Mouse (Mus musculus) frontal cortex, adult 2 months (tissue): ENCODE measurements around the gene Lgals7. TPM values are rescaled to one million over a fixed set of nuclear protein-coding genes. Genes with fewer than 3 reads are reported as not detected.
A peak's percentile ranks its signal among the peaks of the same experiment; 100 is the strongest.

ENCODE experiments used
- DNase-seq, 2 experiments: peaks; one replicate each; pipeline ENCODE4 v3.0.0; 2022; ENCODE audit warnings: low spot score in 1 of 2; ENCODE audit errors: extremely low spot score in 1 of 2
- polyA plus RNA-seq: library from polyadenylated mRNA; depleted of rRNA; stranded (reverse); fragments of >200 nt; gene quantifications from 2 replicates; pipeline ENCODE4 v1.2.3, GENCODE M21; 2012; rRNA removed

Gene Lgals7
- 0.70 and 0.80 TPM in 2 replicates for polyA plus RNA-seq

DNA sequence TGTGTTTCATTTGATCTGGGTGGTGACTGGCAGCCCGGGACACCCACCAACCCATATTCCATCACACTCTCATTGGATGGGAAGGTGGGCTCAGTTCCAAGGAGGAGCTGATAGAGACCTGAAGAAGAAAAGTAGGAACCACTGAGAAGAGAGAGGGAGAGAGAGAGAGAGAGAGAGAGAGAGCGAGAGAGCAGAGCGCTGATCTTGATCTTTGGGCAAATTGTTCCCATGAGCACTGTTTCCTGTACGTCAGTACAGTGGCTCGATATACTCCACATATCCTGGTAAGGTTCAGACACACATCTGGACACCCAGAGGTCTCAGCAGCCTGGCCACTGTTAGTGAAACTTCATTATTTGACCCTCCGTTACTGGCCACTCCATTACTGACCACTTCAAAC, at the start of gene Lgals7:
TSS of gene Lgals7 (plus strand) at position 314 of the 400 bp plus-strand sequence.
- no peak for DNase-seq

DNA sequence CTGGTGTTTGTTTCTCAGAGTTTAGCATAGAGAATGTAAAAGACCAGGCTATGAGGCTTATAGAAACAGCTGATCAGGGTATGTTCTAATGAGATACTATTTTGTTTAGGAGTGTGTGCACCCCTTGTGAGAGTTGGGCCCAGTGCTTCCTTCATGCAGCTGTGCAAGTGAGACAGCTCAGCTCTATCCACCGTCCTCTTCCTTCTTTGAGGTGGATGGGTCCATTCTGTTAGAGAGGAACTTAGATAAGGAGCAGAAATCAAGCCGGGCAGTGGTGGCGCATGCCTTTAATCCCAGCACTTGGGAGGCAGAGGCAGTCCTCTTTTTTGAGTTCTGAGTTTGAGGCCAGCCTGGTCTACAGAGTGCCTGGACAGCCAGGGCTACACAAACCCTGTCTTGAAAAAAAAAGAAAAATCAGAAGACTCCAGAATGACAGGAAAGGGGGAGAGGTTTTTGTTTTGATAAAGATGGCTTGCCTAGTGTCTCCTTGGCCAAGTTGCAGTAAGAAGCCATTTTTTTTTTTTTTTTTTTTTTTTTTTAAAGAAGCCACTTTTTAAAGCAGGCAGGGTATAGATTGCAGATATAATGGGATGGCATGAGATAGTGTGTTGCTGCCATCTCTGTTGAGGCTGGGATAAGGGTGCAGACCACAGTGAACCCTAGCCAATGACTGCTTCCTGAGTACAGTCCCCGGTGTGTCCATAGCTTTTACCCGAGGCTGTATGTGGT, 49.2 kb upstream of the Lgals7 start:
- DNase-seq, result no peak

GRCm38 (mm10) chr7:28815230-28815629, 48.4 kb upstream of the Lgals7 start:
- no peak for DNase-seq

DNA sequence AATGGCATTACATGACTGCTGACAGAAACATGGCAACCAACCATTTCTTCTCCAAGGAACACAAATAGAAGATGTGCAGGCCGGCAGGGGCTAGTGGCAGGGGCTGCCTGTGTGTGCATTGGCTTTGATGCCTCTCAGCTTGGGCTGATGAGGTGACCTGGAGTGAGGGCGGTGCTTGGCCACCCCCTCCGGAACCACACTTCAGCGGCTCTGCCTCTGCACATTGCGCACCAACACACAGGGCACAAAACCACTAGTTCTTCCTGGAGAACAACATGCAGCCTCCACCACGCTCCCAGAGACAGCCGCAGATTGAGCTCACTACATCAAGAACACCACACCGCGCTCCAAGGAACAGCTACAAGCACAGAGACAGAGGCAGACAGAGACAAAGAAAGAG, 47.5 kb upstream of the Lgals7 start:
- DNase-seq, result no peak

- no peak for DNase-seq
These were observed 46.7 kb upstream of the Lgals7 start for GRCm38 (mm10) chr7:28816920-28817319.

GRCm38 (mm10) chr7:28817524-28817923, 46.1 kb upstream of the Lgals7 start:
- DNase-seq, result no peak

DNA sequence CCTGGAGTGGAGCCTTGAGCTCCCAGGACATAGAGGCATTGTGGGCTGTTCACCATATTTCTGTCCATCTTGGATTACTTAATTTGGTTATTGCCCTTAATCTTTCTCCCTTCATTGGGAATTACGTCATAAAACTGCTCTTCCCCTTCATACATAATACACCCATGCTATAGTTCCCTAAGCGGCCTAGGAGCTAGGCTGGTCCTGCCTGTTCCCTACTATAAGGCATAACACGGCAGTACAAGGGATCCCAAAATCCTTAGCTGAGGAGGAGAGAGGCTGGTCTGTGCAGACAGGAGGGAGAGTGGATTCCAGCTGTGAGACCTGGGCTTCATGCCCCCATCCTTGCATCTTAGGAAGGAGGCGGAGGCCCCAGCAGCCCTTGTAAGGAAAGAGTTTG, 45.7 kb upstream of the Lgals7 start:
- no peak for DNase-seq

- DNase-seq, result no peak
These were observed 45.2 kb upstream of the Lgals7 start for GRCm38 (mm10) chr7:28818436-28818835.

GRCm38 (mm10) chr7:28818861-28819452, 44.7 kb upstream of the Lgals7 start:
- no peak for DNase-seq

- DNase-seq, result no peak
These were observed 44.1 kb upstream of the Lgals7 start for GRCm38 (mm10) chr7:28819571-28819970.

GRCm38 (mm10) chr7:28820358-28821260, 43.0 kb upstream of the Lgals7 start:
- no peak for DNase-seq

DNA sequence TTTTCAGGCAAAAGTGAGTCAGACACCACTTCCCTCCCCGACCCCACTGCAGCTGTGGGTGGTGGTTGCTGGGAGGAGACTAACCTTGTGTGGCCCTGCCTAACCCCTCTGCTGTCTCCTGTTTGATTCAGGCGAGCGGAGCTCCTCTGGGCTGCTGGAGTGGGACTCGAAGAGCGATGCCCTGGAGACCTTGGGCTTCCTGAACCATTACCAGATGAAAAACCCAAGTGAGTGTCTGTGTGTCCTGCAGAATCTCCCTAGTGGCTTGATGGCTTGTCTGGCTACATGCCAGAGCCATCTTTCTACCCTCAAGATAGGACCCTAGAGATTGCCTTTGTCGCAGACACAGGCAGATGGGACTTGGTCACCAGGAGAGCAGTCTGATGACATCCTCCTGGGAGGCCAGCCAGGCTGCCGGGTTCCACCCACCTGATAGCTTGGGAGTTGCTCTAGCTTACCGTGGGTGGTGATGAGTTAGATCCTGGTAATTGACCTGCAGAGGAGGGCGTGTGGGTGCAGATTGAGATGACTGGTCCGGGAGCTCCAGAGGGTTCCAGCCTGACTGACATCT, 42.3 kb upstream of the Lgals7 start:
- DNase-seq, result peak in 1 of 2 experiments; percentile 78

DNA sequence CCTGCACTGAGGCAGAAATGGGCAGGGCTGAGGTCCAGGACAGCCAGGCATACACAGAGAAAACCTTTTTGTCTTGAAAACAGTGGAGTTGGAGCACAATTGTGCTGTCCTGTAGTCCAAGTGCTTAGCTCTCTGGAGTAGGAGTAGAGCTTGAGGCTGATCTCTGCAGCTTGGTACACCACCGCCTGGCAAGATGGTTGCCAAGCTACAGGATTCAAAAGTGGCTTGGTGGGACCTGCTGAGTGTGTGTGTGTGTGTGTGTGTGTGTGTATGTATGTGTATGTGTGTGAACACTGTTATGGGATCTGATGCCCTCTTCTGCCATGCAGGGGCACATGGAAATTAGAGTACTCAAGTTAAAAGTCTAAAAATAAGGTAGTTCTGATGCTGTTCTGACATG, 41.1 kb upstream of the Lgals7 start:
- DNase-seq, result no peak

- no peak for DNase-seq
These were observed 40.4 kb upstream of the Lgals7 start for GRCm38 (mm10) chr7:28822993-28823903.

DNA sequence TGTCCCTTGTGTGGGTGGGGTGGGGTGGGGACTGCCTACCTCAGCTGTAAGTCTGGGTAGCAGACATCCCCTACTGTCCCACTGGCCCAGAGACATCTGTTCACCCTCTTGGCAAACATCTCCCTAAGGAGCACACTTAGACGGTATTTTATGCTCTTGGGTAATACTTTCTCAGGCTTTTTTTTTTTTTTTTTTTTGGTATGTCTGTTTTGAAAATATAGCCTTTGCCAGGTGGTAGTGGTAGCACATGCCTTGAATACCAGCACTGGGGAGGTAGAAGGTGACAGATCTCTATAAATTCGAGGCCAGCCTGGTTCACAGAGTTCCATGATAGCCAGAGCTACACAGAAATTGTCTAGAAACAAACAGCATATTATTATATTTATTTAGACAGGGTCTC, 39.7 kb upstream of the Lgals7 start:
- no peak for DNase-seq

DNA sequence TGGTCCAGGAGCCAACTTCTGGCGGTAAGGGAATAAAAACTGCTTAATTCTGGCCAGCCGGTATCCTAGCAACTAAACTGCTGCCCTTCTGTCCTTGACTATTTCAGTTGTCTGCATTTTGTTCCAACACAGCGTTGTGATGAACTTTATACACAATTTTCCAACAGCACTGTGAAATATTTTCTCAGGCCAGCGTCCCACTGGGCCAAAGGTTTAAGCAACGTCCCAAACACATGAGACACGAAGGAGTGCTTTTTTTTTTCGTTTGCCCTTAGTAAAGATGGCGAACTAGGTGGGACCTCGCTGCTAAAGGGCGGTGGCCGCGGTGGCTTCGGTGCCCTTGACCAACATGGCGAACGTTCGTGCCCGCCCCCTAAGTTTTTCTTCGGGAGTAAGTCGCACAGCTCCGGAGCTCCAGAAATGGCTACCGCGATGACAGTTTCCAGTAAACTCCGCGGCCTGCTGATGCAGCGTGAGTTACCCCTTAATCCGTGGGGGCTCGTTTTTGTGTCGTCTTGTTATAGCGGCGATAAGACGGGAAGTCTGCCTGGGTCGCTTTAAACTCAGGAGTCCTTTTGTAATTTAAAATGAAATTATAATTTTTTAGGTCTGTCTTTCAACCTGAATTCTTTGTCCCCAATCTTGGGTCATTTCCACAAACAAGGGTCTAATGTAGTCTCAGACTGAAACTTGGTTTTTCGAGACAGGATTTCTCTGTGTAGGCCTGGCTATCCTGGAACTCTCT, 38.5 kb upstream of the Lgals7 start, which contains the start of gene Ech1:
TSS of gene Ech1 (plus strand) at position 277 of the 745 bp plus-strand sequence.
- peak; percentile 78 to 94 for DNase-seq

DNA sequence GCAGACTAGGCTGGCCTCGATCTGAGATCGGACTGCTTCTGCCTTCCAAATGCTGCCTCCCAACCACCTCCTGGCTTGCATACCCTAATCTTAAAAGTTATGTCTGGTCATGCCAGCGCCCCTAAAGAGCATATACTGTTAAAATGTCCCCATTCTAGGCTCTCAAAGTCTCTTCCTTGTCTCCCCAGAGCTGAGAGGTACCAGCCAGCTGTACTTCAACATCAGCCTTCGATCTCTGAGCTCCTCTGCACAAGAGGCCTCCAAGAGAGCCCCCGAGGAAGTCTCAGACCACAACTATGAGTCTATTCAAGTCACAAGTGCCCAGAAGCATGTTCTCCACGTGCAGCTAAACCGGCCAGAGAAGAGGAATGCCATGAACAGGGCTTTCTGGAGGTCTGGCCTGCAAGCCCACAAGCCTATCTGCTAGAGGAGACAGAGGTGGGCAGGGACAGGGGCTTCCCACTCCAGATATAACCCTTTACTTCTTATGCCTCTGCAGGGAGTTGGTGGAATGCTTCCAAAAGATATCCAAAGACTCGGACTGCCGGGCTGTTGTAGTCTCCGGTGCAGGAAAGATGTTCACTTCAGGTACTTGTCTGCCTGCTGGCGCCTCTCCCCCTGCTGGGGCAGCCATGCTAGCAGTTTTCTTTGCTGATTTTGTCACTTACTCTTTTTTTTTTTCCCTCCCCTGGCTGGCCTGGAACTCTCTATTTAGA, 37.8 kb upstream of the Lgals7 start:
- DNase-seq, result peak in 1 of 2 experiments; percentile 0

- DNase-seq, result no peak
These were observed 37.3 kb upstream of the Lgals7 start for GRCm38 (mm10) chr7:28826402-28826772.

DNA sequence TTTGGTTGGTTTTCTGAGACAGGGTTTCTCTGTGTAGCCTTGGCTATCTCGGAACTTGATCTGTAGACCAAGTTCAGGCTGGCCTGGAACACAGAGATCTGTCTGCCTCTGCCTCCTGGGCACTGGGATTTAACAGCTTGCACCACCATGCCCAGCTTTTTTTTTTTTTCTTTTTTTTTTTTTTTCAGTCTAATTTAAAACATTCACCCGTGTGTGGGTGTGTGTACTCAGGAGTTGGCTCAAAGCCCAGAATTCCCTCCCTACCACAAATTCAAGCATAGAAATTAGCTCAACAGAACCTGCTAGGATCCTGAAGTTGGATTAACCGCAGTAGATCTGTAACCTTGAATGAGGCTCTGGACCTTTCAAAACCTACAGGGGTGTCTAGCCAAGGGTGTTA, 36.3 kb upstream of the Lgals7 start:
- peak in 1 of 2 experiments; percentile 88 for DNase-seq
